Mouse (Mus musculus): ENCODE results near the gene Evi2a.
A peak's percentile ranks its signal among the peaks of the same experiment; 100 is the strongest.

The Evi2a gene

DNA sequence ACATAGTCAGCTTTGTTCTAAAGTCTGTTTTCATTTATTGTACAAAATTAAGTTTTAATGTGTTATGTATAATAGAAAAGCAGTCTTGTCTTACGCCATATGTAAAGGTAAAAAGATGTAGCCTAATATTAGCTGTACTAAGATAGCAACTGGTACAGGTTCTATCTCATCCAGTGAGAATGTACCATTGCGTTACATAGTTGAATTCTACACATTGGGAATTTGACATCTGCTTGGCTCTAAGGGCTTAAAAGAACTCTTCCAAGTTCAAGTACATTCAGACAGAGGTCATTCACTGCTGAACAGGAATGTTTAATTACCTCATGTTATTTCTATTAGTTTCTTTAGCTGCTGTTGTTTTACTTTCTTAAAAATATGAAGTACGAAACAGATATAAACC is 3.9 kb downstream of the Evi2a start:
- no peak for DNase-seq (ENCODE audit: low spot score in 2 of 2)

DNA sequence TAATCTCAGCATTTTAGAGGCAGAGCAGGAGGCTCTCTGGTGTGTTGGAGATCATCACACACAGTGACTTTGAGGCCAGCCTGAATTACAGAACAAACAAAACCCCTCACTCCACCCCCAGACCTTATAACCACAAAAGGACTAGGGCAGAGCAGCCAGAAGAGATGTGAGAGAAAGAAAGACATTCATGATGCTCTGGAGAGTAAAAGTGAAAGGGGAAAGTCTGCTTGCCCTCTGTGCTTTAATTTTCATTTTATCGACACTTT is 6.2 kb downstream of the Evi2a start:
- no peak for DNase-seq (ENCODE audit: low spot score in 2 of 2)

DNA sequence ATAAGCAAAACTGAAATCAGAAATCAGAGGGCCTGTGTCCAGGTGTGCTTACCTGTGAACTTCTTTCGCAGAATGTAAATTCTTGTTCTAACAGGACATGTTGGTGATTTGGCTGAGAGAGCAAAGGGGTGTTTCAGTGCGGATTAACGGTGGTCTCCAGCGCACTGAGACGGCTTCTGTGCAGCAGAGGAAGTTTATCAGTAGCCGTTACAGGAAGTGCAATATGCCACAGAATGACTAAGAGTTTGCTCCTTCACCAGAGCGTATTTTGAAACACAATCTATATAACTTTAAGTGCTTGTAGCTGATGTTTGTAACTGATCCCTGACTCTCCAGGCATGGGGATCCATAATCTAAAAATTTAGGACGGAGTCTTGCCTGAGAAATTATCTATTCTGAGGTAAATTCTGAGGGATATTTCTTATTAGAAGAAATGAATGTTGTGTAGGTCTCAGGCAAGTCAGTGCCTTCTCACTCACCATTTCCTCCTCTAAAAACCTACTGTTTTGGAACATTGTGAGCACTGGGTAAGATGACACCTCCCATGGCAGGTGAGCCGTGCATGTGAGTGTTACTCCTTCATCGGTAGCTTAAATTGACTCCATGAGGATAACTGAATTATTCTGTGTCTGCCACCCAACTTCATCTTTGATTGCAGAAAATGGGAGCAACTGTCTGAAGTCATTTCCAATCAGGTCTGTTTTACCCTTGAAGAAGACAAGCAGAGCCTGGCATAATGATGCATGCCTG is 6.7 kb downstream of the Evi2a start, which contains the start of gene Evi2b:
Gene Evi2b, minus strand, starts transcription at position 203 of the 750 bp plus-strand sequence.
- peak; percentile 39 to 62 for DNase-seq (ENCODE audit: low spot score in 2 of 2)

DNA sequence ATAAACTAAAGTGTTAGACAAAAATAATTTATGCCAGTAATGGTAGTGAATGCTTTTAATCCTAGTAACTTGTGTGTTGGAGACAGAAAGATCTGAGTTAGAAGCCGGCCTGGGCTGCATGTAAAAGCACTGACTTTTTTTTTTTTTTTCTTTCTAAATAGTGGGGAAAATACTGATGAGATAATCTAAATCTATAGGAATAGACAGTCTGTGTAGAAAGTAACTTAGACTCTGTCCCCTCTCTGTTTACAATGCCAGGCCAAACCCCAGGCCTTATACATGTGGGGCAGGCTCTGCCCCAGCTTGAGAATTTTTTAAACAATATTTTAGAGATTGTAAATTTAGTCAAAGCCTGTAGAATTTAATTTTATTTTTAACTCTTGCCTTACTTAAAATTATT is 7.5 kb downstream of the Evi2a start:
- DNase-seq (ENCODE audit: low spot score in 2 of 2), result no peak

DNA sequence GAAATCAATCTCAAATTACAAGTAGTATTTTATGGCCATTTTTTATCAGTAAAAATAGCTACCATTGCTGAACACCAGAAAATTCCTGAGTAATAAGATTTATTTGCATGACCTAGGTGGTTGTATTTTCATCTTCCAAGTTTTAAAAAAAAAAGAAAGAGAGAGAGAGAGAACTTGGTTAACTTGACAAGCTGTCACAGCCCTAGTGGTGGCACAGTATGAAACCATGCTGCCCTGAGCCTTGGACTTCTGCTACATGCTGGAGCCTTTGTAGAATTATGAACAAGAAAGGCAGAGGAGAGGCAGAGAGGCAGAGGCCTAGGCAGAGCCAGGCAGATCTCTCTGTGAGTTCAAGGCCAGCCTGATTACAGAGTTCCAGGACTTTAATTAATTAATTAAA is 8.5 kb downstream of the Evi2a start:
- DNase-seq (ENCODE audit: low spot score in 2 of 2), result peak in 1 of 2 experiments; percentile 18

DNA sequence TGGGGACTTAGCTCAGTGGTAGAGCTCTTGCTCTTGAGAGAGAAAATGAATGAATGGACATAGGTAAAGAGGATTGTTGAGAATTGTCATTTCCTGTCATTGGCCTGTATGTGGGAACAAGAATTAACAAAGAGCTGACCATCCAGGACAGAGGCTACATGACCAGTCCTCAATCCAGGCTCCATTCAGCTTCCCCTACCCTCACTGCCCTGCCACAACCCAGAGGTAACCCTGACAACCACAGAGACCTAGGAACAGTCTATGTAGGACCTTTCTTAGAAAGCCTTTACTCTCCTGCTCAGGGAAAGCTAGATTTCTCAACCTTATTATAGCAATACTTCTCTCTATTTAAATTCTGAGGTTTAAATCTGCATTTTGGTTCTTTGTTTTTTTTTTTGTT is 9.6 kb downstream of the Evi2a start:
- no peak for DNase-seq (ENCODE audit: low spot score in 2 of 2)

DNA sequence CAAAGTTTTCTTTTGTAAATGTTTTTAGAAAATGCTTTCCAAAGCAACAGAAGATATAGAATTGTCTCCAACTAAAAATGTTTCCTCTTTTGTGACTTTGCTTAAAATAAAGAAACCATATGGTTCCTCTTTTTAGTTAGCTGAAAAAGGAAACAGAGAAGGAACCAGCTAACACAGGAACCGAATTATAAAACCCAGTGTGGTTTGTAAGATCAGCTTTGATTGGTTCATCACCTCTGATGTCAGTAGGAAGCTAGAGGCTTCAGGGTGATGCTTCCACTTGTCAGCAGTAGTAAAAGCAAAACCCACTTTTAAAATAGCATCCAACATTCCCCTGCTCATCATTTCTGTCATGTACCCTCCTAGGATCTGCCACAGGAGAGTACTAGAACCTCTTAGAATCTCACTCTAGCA is 10.5 kb downstream of the Evi2a start:
- DNase-seq (ENCODE audit: low spot score in 2 of 2), result peak in 1 of 2 experiments; percentile 32

DNA sequence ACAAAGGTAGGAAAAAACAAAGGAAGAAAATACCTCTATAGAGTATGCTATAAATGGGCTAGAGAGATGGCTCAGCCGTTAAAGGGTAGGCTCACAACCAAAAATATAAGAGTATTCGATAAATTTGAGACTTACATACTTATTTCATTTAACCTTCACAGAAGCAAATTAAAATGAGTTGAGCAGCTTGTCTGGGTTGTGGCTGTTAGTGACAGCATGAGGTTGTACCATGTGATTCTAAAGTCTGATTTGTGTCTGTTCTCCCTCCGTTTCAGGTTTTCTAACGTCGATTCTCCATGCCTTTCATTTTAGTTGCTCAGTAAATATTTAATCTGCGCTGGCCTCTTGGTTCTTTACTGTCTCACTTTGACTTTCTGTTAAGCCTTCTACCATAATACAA is 11.1 kb downstream of the Evi2a start:
- no peak for DNase-seq (ENCODE audit: low spot score in 2 of 2)

DNA sequence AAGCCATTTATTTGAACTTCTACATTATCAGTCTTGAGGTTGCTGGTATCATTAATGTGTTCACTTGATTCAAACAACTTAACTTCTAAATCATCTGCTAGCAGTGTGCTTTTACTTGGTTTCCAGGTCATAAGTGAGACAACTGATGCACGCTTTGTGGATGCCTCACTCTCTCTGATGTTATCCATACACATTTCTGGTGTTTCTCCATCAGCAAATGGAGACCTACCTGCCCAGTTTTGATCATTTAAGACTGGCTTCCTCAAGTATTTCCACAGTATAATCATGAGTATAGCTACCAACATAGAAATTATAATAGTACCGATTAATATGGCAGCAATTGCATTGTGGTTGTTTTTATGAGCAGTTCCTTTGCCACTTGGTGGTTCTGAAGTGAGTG is 14.6 kb downstream of the Evi2a start:
- DNase-seq (ENCODE audit: low spot score in 2 of 2), result no peak

DNA sequence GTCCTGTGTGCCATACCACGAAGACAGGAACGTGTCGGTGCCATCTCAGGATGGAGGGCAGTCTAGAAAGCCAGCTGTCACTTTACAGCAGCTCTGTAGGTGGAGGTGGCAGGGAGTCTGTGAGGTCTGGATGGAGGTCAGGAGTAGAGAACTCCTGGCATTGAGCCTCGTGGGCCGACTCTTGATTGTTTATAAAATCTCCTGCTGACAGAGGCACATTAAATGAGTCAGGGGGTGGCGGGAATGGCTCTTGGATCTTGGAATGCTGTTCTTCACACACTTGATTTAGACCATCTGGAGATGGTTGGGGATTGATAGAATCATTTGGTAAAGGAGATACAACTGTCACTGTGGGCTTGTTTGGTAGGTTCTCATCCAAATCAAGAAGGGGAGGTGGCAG is 15.1 kb downstream of the Evi2a start:
- no peak for DNase-seq (ENCODE audit: low spot score in 2 of 2)

DNA sequence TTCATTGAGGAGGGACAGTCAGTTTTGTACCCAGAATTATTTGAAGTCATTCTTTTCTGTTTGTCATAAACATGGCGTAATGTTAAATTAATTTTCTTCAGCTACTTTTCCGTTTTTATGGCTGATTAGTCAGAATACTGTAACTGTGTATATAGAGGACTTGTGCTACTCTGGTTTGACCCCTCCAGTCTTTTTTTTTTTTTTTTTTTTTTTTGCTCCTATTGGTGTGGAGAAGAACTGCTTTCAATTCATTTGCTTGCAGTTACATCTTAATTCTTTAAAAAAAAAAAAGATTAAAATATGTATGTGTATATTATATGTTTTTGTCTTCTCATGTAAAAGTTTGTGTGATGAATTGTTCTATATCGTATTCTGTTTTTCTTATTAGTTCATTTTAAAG is 18.4 kb downstream of the Evi2a start:
- no peak for DNase-seq (ENCODE audit: low spot score in 2 of 2)

DNA sequence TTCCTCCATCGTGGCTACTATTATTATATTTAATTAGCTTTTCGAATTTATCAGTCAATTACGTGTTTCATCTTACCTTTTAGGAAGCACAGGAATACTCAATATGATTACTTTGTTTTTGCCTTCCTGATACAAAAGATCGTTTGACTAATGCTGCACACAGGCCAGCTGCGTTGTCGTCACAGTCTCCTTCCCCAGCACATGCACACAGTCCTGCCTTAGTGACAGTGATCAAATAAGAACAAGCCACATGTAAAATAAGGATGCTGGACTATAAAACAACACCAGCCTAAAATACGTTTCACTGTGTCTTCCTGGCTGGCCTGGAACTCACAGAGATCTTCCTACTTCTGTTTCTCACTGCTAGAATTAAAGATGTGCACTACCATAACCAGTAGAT is 25.9 kb downstream of the Evi2a start:
- no peak for DNase-seq (ENCODE audit: low spot score in 2 of 2)

DNA sequence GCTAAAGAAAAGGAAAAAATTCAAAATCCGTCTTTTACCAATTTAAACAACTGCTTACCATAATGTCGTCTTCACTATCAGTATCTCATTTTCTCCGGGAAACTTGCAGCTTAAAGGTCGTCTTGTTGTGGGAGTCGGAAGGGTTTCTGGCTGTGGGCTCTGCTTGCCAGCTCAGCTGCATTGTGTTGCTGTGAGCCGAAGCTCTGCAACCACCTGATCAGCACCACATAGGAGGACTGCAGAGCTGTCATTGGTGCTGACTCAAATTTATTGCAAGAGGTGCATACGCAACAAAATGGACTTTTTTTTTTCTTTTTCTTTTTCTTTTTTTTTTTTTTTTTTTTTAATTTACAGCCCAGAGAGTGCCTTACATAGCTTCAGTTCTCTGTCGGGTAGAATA is 26.6 kb downstream of the Evi2a start, which contains the start of gene Omg:
Gene Omg, minus strand, starts transcription at position 240 of the 400 bp plus-strand sequence.
- no peak for DNase-seq (ENCODE audit: low spot score in 2 of 2)

DNA sequence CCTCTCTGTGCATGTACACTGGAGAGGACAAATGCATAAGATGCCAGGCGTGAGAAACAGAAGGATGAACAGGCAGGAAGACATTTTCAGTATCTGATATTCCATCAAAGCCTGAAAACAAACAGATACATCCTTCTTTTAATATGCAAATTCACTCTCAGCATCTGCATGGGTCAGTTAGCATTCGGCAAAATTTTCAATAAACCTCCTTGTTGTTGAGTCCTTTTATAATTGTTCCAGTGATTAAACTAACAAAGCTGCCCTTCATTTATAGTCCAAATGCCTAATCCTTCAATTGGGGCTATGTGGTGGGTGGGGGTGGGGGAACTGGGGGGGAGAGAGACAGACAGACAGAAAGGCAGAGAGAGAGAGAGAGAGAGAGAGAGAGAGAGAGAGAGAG is 27.5 kb downstream of the Evi2a start:
- DNase-seq (ENCODE audit: low spot score in 2 of 2), result no peak

DNA sequence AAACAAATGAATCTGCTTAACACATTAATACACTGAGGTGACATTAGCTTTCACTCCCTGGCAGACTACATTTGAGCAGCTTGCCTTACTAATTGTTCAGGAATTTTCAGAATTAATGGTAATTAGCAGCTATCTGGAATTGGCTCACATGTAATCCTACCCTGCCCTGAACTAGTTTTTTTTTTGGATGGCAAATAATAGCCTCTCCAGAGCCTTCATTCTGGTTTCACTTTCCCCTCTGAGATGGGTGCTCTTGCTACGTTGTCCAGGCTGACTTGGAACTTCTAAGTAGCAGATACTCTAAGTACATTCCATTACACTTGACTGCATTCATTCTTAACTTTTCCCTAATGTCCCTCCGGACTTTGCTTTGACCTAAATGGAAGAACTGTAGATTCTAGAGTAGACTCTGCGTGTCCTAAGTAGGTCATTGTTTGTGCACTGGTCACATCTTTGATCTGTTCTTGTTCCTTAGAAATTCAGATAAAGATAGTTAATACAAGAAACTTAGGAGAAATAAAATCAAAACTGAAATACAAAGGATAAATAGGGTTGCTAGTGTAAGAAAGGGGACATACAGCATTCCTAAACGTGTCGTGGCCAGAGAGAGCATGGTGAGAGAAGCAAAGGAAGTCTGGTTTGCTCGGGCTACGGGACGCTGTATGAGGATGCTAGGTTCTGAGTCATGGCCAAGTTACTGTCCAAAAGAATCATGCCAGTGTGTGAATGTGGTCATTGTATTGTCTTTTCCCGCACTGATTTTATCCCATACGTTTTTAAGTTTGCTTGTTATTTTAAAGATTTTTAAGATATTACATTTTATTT is 35.2 kb downstream of the Evi2a start:
- no peak for DNase-seq (ENCODE audit: low spot score in 2 of 2)

DNA sequence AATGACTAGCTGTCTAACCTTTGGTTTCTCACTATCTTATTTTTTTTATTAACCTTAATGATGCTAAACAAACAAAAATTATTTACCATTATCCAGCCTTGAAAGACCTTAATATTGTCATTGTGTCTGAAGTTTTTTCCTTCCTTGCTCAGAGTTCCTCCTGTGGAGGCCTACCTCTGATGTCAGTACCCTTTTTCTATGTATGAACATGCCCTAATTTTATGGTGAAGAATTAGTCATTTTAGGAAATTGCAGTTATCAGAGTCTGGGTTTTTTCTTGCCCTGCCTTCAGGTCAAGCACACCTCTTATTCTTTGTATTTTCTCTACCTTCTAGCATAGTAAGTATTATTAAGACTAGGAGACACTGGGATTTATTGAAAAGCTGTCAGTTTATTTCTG is 45.7 kb downstream of the Evi2a start:
- no peak for DNase-seq (ENCODE audit: low spot score in 2 of 2)

DNA sequence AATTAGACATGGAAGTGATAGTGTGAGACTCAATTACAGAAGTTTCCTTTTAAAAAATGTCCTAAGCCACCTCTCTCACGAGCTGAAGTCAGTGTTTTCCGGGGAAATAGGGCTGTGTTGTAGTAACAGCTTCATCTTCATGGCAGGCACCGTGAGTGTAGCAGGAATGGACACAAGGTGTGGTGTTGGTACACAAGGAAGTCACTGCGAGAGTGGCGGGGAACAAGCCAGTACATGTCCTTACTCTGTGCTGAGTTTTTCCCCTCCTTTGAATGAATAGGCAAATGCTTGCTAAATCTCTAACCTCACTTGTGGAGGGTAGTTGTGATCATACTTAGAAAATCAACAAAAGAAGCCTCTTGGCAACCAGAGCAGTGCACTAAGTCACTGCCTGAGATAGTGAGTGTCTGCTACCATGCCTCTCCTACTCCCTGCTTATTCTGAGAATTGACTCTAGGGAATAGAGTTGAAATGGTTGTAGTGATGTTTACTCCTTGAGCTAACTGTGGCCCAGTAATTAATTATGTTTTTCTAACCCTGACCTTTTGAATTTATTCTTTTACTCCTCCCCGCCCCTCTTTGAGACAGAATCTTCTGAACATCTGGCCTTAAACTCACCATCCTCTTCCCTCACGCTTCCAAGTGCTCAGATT is 46.4 kb downstream of the Evi2a start:
- no peak for DNase-seq (ENCODE audit: low spot score in 2 of 2)

DNA sequence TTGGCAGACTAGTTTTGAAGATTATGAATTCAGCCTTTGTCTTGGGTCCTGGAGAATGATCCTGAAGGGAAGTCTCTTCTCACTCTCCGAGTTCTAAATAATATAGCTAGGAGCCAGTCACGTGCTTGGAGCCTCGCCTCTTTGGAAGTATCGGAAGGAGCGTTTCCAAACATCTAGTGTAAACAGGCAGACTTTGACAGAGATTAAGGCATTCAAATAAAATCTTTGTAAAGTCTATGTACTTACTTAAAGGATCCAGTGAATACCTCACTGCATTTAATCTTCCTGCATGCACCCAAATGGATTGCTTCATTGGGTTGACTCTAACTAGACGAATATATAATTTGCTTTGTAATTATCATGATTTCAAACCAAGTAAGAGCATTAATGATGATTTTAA is 47.0 kb downstream of the Evi2a start:
- DNase-seq (ENCODE audit: low spot score in 2 of 2), result no peak

All from thymus, postnatal 10 days (tissue).